Mouse (Mus musculus) A20 (cell line): ENCODE data around the gene Capn11.
"Not testable (repeated sequence)": the region's sequence is repeated elsewhere in the genome, so short reads cannot be mapped to it uniquely, and the experiment has no call there.

Source experiments
- DNase-seq: peaks from one replicate; pipeline ENCODE4 v3.0.0-alpha.2; 2011; ENCODE audit warnings: low read depth, low spot score

The Capn11 gene

GRCm38 (mm10) chr17:45628885-45629855 is 30.0 kb downstream of the Capn11 start:
- DNase-seq: no peak

GRCm38 (mm10) chr17:45628160-45628559 is 31.0 kb downstream of the Capn11 start:
- no peak for DNase-seq

- peak; percentile 90 for DNase-seq
Observed at GRCm38 (mm10) chr17:45626577-45627134, 32.5 kb downstream of the Capn11 start.

GRCm38 (mm10) chr17:45623425-45623824 is 35.7 kb downstream of the Capn11 start:
- not testable (repeated sequence) for DNase-seq

GRCm38 (mm10) chr17:45619386-45620256 is 39.5 kb downstream of the Capn11 start:
- no peak for DNase-seq

GRCm38 (mm10) chr17:45618941-45619385 is 40.2 kb downstream of the Capn11 start:
- no peak for DNase-seq

- no peak for DNase-seq
Observed at GRCm38 (mm10) chr17:45617655-45618054, 41.5 kb downstream of the Capn11 start.

- no peak for DNase-seq
Observed at GRCm38 (mm10) chr17:45616679-45617078, 42.4 kb downstream of the Capn11 start.

- no peak for DNase-seq
Observed at GRCm38 (mm10) chr17:45616046-45616650, 43.0 kb downstream of the Capn11 start.

GRCm38 (mm10) chr17:45612921-45613320 is 46.2 kb downstream of the Capn11 start:
- no peak for DNase-seq

GRCm38 (mm10) chr17:45612008-45612407 is 47.1 kb downstream of the Capn11 start:
- DNase-seq: no peak

- no peak for DNase-seq
Observed at GRCm38 (mm10) chr17:45610144-45610866, 48.8 kb downstream of the Capn11 start.

GRCm38 (mm10) chr17:45608396-45608795 is 50.7 kb downstream of the Capn11 start:
- DNase-seq: no peak

- no peak for DNase-seq
Observed at GRCm38 (mm10) chr17:45606992-45607879, 51.9 kb downstream of the Capn11 start.

- no peak for DNase-seq
Observed at GRCm38 (mm10) chr17:45602984-45603383, 56.1 kb downstream of the Capn11 start.

GRCm38 (mm10) chr17:45601877-45602304 is 57.2 kb downstream of the Capn11 start, which contains the start of gene Mymx:
Gene Mymx (minus strand): TSS chr17:45602102.
- DNase-seq: no peak

GRCm38 (mm10) chr17:45601325-45601724 is 57.8 kb downstream of the Capn11 start:
- DNase-seq: no peak

GRCm38 (mm10) chr17:45600267-45600666 is 58.9 kb downstream of the Capn11 start:
- DNase-seq: no peak

GRCm38 (mm10) chr17:45599446-45600242 is 59.5 kb downstream of the Capn11 start, which contains the start of gene Slc29a1:
Gene Slc29a1 (minus strand): TSS chr17:45599606.
- no peak for DNase-seq
